Mouse (Mus musculus) gonadal fat pad, adult 2 months (tissue): Measurements from ENCODE around the gene Col23a1. TPM values are rescaled to one million over a fixed set of nuclear protein-coding genes. Genes with fewer than 3 reads are reported as not detected.

Experiments used
- DNase-seq: peaks from one replicate; pipeline ENCODE4 v3.0.0-alpha.2; 2012; ENCODE audit warnings: low read depth
- polyA plus RNA-seq: library from polyadenylated mRNA; depleted of rRNA; stranded (reverse); fragments of >200 nt; gene quantifications from 2 replicates; pipeline ENCODE4 v1.2.3, GENCODE M21; 2012

Col23a1 gene
- polyA plus RNA-seq, 1 experiment = 8.0 TPM

DNA sequence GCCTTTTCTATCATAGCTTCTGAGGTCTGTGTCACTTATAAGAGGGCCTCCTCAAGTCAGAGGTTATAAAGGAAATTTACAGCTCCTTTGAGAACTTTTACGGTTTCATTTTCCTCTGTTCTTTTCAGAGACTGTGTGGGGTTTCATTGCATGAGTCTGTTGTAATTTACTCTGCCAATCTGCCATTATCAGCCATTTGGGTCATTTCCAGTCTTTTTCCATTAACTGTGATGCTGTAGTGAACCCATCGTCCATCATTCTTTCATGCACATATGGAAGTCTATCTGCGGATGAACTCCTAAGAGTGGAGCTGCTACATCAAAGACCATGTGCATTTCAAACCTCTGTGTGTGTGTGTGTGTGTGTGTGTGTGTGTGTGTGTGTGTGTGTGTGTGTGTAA, 192.5 kb downstream of the Col23a1 start:
- no peak for DNase-seq

DNA sequence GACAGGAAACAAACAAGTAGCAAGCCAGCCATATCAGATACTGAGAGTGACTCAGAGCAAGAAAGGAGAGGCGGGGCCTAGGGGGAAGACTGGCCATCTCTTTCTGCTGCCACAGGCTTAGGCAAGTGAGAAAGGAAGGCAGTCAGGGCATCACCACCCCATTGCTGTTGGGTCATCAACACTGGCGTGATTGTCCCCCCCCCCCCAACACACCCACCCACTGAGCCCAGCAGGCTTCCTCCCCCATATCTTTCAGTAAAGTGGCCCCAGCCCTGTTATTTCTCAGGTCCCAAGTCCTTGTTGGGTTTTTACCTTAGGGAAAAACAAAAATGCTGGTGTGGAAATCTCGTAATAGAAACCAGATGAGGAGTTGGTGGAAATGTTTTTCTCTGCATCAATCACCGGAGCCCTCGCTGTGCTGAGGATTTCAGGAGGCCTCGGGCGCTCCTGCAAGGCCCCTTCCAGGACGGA, 195.4 kb downstream of the Col23a1 start:
- no peak for DNase-seq

DNA sequence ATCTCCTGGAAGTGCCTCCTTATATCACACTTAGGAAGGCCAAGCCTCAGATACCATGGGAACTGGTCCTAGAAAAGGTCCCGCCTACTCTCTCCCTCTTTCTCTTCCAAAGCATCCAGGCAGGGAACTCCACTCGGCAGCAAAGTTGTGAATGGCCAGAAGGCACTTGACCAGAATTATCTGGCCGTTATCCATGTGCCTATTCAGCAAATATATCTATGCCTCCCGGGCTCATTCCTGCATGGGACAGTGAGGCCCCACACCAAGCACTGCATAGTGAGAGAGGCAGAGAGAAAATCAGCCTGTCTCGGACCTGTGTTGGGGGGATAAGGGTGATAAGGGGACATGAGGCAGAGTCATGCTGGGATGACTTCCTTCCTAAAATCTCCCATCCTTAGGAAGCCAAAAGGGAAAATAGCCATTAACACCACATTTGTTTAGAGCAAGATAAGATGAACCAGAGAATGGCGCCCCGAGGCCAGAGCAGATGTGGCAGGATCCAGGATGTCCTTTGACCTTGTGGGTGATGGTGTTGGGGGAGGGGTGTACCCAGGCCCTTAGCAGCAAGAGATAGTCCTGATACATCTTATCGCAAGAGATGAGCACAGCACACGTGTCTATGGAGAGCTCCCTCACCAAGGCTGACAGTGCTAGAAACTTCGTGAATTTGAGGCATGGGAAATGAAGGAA, 196.2 kb downstream of the Col23a1 start:
- no peak for DNase-seq

DNA sequence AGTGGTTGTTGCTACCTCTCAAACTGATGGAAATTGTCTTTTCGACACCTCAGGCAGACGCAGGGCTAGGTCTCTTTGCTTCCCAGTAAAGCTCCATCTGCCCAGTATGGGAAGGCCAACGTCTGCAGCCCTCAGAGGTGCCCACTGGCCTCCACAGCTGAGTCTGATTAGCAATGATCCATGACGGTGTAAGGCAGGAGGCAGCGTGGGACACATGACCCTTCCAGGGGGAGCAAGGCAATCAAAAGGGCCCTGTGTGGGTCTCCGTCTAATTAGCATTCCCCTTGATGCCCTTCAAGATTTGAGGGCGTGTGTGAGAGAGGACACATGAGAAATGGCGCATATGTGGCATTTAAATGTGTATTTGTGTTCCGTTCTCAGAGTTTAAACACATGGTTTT, 199.1 kb downstream of the Col23a1 start:
- DNase-seq = no peak

DNA sequence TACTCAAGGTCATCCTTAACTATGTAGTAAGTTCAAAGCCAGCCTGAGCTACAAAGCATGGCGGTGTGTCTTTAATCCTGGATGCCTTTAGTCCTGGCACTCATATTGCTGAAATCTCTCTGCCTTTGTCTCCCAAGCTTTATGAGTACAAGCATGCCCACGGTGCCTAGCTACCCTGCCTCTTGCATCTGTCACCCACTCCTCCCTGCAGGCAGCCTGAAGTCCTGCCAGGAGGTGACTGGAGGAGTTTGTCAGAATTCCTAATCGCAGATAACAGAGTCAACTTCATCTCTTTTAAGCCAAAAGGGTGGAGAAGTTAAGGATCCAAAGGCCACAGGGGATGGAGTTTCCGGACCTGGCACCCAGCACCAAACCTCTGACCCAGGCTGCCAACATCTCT, 203.7 kb downstream of the Col23a1 start:
- no peak for DNase-seq

DNA sequence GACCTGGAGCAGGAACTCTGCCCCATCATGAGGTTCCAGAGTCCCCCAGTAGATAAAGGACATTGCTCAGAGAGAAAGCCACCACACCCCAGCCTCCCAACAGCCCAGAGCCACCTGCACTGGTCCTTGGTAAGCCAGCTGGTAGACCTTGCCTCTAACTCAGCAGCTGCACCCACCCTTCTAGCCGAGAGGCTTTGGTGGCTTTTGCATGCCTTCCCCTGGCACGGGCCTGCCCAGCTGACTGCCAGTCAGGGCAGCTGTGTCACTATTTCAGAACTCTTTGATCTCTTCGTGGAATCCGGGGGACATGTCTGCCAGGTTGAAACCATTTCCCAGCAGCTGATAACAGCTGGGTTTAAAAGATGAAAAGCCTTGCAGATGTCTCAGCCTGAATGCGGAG, 204.5 kb downstream of the Col23a1 start:
- DNase-seq = no peak

DNA sequence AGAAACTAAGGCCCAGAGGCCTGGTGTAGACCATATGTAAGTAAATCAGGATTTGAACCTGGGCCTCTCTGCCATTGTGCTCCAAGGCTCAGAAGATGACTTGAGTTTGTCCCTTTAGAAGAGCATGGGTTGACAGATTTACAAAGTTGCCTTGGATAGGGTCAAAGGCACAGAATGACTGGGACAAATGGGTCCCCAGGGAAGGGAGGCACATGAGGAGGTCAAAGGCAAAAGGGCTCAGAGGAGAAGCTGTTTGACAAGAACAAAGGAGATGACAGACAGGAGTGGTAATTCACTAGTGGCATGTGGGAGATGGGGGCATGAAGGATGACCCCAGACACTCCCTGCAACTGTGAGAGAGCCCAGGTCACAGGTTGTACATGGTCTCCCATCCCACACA, 210.1 kb downstream of the Col23a1 start:
- no peak for DNase-seq

DNA sequence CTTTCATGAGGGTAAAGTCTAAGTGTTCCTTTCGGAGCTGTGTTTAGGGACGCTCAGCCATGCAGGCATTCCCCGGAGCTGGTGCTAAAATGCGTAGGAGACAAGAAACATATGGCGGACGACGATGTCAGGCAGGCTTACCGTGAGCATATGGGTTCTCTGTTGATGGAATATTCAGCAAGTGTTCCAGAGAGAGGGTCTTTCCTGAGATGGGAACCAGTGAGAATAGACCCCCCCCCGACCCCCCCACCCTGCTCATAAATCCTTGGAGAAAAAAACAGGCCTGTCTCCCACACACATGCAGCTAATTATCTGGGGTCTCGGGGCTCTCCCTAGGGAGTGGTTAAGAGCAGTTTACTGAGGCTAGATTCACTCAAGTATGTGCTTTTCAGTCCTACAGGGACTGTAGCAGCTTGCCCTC, 212.7 kb downstream of the Col23a1 start:
- DNase-seq = no peak

DNA sequence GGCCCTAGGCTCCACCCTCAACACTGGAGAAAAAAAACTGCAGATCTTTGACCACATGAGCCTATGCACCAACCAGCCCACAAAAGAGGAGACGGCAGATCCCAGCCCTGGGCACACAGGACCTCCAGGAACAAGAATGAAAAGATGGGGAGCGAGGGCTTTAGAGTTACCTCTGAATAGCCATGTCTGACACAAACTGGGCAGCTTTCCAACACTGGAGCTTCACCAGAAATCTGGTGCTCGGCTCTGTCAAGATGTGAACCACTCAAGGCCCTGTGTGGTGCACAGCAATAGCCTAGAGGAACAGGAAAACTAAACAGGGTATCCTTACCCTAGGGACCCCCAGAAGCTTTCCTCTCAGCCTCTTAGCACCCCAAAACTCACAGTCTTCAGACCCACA, 215.2 kb downstream of the Col23a1 start:
- no peak for DNase-seq

DNA sequence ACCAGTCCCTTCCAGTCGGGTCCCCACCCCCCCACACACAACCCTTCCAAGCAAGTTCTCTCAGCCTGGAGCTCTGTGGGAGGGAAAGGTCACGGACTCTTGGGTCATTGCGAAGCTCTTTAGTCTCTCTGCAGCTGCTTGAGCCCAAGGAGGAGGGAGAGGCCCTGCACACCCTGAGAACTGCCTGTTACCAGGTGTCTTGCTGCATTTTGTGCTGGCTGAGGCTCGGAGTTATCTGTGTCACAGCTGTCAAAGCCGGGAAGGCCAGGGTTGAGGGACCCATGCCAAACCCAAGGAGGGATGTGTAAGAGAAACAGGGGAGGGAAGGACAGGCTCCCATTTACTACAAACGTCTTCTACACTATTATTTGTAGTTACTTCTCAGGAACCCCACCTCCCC, 218.3 kb downstream of the Col23a1 start:
- DNase-seq = no peak

DNA sequence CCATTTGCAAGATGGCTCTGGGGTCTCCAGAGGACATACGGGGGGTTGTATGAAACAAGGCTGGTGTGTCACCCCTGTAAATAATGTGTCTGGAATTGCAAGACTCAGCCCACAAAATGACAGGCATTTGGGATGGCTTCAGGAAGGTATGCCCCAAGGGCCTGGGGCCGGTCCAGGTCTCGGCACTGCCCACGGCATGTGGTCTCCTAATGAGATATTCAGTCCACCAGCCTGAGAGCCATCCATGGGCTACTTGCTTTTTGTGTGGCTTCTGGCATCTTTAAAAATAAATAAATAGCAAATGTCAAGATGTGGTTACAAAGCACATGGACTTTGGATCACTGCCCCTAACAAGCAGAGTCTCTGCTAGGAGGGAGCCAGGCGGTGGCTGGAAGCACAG, 219.5 kb downstream of the Col23a1 start:
- DNase-seq = no peak

DNA sequence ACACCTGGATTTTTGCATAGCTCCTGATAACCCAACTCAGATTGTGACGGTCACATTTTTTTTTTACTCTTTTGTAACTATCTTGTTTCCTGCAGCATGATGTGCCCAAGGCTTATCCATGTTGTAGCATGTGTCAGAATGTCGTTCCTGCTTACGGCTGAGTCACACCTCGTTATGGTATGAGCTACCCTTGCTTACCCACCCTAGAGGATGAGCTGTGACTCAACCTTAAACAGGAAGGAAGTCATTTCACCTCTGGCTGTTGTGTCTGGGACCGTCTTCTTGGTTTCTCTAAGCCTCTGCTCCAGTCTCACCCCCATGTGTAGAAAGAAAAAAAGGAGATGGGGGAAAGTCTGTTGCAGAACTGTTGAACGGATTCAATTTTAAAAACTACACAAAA, 223.3 kb downstream of the Col23a1 start:
- DNase-seq = no peak

DNA sequence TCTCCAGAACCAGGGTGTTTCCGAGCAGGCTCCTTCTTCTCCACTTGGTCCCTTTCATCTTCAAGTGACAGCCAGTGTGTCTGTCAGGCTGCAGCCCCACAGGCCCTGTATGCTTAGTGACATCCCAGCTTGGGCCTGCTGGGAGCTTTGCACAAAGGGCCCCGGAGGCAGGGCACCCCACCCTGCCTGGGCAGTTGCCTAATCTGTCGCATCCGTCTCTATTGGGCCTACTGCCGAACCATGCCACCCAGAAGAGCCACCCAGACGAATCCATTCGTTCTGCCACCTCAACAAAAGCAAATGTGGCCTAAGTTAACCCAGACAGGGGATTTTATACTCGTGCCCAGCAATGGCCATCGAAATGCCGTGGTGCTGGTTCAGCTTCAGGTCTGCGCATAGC, 225.6 kb downstream of the Col23a1 start:
- DNase-seq = no peak

DNA sequence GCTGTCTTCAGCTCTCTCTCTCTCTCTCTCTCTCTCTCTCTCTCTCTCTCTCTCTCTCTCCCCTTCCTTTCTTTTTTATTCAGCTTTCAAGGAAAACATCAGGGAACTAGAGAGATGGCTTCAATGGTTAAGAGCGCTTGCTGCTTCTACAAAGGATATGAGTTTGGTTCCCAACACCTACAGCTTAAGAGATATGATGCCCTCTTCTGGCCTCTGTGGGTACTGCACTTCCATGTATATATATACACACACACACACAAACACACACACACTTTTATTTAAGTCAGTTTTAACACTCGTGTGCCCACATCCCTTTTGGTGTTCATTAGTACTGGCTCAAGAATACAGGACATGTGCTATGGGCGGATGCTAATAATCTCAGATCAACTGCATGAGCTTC, 228.4 kb downstream of the Col23a1 start:
- no peak for DNase-seq

DNA sequence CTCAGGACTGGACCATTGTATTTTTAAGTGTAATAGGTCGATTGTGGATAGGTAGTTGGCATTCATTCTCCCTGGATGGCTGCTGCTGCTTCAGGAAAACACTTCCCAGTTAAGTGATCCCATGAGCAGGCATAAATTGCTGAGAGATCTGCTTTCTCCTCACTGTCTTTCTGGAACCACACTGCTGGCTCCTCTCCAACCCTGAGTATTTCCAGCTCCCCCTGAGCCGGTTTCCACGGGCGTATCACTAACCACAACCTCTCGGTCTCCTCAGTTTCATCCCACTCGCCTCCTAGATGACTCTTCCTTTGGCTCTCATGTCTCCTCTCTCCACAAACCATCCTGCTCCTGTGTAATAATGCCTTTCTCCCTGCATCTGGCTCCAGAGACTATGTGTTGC, 228.9 kb downstream of the Col23a1 start:
- no peak for DNase-seq

DNA sequence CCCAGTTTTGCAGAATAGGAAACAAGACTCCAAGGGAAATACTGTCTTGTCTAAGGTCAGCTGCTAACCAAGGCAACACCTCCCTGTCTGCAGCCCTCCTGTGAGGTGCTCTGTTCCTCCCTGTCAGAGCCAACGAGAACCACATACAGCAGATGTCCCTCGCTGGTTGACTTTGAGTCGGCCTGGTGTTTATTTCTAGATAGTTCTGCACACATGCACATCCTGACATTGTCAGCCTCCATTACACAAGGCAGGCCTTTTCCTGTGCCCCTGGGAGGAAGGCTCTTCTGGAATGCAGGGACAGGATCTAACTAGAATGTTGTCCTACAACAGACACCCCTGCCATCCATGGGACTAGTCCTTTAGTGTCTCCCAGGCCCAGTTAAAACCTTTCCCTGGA, 231.7 kb downstream of the Col23a1 start:
- DNase-seq = no peak

DNA sequence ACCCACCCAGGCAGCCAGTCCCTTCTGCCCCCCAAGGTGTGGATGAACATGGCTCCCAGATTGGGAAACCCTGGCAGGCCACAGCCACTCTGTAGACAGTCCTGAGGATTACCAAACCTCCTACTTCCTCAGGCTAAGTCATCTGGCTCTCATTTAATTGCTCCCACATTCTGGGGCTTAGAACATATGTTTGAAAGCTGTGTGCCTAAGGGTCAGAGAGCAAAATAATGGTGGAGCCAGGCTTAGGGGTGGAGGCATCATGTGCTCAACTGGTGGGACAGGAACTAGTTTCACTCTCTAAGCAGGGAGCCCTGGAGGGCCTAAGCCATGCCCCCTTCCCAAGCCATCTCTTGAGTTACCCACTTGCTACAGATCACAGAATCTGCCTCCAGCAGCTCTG, 233.5 kb downstream of the Col23a1 start:
- no peak for DNase-seq

DNA sequence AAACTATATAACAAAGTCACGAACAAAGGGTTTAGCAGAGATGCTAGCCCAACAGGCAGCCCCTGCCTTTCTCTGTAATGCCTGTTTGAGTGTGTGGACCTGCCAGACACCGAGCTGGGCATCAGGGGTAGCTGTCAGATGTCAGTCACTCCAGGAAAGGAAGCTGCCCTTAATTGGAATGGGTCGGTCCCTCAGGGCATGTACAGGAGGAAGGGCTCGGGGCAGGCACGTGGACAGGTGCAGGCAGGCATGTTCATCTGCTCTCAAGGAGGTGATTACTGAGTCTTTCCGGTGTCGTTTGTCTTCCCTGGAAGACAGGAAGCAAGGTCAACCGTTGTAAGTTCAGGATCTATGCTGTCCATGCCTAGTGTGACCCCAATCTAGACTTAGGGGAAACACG, 233.9 kb downstream of the Col23a1 start:
- no peak for DNase-seq

DNA sequence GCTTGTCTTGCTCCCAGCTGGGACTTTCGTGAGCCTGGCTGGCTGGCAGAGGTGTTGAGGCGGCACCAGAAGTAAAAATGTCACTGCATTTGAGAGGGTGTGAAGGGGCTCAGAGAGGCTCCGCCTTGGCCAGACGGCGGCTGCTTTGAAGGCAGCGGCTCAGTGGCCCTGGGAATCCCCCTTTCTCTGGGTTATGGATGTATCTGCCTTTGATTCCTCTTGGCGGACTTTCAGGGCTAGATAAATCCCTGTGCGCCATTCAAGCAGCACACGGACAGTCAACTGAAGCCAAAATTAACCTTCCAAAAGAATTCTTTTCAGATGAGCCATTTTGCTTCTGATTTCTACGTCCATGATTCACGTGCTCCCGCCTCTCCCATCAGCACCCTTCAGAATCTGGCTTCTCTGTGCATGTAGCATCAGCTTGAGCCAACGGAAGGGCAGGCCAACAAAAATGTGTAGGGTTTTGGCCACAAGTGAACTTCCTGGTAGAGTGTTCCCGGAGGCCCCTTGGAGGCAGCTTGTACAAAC, 237.0 kb downstream of the Col23a1 start:
- no peak for DNase-seq

DNA sequence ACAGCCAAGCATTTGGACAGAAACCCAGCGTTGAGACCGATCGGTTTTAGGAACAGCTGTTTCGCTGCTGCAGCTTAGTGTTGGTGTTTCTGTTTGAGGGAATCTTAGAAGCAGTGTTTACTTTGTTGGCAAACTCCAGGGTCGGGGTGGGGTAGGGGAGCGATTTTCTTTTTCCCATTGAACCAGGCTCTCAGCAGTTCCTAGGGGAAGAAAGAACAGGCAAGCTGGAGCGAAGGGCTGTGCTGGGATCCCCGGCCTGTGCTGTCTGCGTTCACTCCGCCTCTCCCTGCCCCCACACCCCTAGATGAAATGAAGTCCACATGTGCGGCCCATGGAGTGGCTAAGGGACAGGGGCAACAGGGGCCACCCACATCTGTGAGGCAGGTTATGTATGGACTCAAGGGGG, 243.4 kb downstream of the Col23a1 start:
- DNase-seq = no peak

DNA sequence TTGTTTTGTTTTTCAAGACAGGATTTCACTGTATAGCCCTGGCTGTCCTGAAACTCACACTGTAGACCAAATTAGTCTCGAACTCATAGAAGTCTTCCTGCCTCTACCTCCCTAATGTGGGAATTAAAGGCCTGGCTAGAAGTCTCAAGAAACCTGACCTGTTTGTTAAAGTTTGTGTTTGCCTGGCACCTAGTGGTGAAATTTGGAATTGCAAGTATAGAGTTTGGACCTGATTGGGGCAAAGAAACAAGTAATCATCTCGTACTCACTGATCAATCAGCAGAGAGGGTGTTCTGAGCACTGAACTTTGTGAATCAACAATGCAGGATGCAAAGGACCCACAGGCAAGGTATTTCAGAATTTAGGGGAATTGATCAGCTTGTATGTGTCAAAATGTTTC, 244.6 kb downstream of the Col23a1 start:
- no peak for DNase-seq

DNA sequence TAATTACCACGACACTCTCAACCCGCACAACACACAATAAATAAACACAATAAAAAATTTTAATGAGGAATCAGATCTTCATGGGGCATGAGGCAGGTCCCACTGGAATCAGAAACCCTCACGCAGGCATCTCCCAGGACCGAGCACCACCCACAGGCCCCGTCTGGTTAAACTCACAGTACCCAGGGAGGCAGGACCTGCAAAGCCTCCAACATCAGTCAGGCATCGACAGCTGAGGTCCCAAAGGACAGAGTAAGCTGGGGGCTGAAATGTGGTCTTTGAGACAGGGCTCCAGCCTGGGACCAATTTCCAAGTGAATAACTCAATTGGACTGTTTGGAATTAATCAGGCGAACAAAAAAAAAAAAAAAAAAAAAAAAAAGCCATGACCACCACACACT, 248.7 kb downstream of the Col23a1 start:
- no peak for DNase-seq

DNA sequence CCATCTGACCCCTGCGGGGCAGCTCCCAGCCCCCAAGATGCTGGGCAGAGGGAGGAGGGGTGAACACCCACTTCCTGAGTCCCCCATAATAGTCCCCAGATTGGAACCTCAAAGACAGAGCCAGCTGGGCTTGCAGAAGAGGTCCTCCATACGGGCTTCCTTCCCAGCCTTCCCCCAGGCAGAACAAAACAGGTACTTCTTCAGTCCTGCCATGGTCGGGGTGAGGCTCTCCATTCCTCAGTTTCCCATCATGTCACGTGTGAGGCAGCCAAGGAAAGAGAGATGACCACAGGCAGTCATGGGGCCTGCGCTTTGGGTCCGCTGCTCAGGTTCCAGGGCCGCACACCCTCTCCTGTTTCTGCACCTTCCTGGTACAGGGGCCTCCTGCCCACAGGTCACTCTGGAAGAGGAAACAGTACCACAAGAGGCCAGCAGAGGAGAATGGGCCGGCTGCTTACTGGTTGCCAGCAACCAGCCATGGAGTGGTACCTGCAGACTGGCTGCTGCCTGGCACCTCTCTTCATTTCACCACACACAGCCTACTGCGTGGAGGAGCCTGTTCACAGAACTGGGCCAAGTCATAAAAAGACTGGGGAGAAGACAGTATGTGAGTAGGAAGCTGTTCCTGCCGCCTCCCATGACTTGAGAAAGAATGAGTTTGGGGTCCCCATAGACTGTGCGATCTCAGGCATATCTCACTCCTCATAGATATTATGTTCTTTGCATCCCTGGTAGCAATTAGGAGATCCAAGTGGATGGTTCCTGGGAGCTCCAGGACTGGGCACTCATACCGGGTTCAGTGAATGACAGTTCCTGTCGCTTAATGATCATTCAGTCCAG, 249.4 kb downstream of the Col23a1 start:
- DNase-seq = no peak
